Mouse (Mus musculus): ENCODE results near the gene Plscr2. TPM values are rescaled to one million over a fixed set of nuclear protein-coding genes. Genes with fewer than 3 reads are reported as not detected.
A peak's percentile ranks its signal among the peaks of the same experiment; 100 is the strongest.

The Plscr2 gene
- polyA plus RNA-seq, 1 experiment: 7.1 TPM

GRCm38 (mm10) chr9:92234901-92235458, 40.4 kb upstream of the Plscr2 start:
- Histone ChIP-seq H3K27me3 (ENCODE audit: control insufficient read depth, insufficient read depth, insufficient read length) (no peaks in the 10 kb centered on the region), H3K4me3 (ENCODE audit: insufficient read depth, poor library complexity, severe bottlenecking) (no peak overlapping the region), H3K36me3 (ENCODE audit: control insufficient read depth, insufficient read depth) (no peaks in the 10 kb centered on the region), H3K79me3 (ENCODE audit: low read depth) (no peaks in the 10 kb centered on the region), H3ac (ENCODE audit: control insufficient read depth, insufficient read length, low read depth) (no peak overlapping the region), H3K79me2 (ENCODE audit: control insufficient read depth, insufficient read depth) (no peaks in the 10 kb centered on the region)
- TF ChIP-seq CEBPB (IDR thresholded peaks at IDR 0.05; ENCODE audit: low read depth): no peak
- no peak for TF ChIP-seq USF1 (IDR thresholded peaks at IDR 0.05; ENCODE audit: low read depth)
- TF ChIP-seq MYOD1 (IDR thresholded peaks at IDR 0.05; ENCODE audit: control insufficient read depth, insufficient read length, low read depth): no peak
- no peak for TF ChIP-seq FOSL1 (IDR thresholded peaks at IDR 0.05; ENCODE audit: insufficient read depth, low read length, poor library complexity, severe bottlenecking)
- TF ChIP-seq MYOG (IDR thresholded peaks at IDR 0.05; ENCODE audit: control insufficient read depth, extremely low read depth, insufficient read length): no peak
- no peak for TF ChIP-seq CTCF (IDR thresholded peaks at IDR 0.05; ENCODE audit: control insufficient read depth, insufficient read depth, insufficient read length)
- no peak for TF ChIP-seq MAX (IDR thresholded peaks at IDR 0.05)

DNA sequence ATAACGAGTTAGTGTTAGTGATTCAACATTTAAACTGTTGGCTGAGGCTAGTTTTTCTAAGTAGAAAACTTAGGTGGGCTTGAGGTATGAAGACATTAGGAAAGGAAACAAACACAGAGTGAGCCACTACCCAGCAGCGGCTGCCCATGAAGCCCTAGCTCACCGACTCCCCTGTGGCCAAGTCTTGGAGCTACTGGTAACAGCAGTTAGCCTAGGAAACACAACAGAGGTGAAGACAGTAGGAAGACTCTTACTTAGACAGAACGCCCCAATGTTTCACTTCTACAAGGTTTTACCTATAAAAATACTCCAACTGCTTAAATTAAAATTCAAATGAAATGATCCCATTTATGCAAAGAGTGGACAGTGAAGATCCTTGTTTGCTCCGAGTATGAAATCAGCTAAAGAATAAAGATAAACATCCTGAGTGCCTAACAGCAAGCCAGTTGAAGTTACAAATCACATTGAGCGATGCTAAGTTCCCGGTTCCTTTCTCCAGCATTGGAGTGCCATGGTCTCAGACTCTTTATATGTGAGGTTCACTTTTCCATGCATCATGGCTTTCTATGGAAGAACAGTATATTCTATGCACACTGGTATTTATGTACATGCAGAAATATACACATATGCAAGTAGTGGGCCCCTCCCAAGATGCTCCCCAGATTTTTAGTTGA, 26.5 kb upstream of the Plscr2 start:
- H3K27me3 ChIP-seq (ENCODE audit: control insufficient read depth, insufficient read depth, insufficient read length): no peaks in the 10 kb centered on the region
- H3K4me3 ChIP-seq (ENCODE audit: insufficient read depth, poor library complexity, severe bottlenecking): no peak overlapping the region
- H3K36me3 ChIP-seq (ENCODE audit: control insufficient read depth, insufficient read depth): peaks cover 4% of the 10 kb centered on the region
- no peak overlapping the region for H3ac ChIP-seq (ENCODE audit: control insufficient read depth, insufficient read length, low read depth)
- H3K79me2 ChIP-seq (ENCODE audit: control insufficient read depth, insufficient read depth): peaks cover 36% of the 10 kb centered on the region
- peaks cover 34% of the 10 kb centered on the region for H3K79me3 ChIP-seq (ENCODE audit: low read depth)
- no peak for TF ChIP-seq MAX (IDR thresholded peaks at IDR 0.05)
- no peak for TF ChIP-seq CEBPB (IDR thresholded peaks at IDR 0.05; ENCODE audit: low read depth)
- TF ChIP-seq CTCF (IDR thresholded peaks at IDR 0.05; ENCODE audit: control insufficient read depth, insufficient read depth, insufficient read length): no peak
- TF ChIP-seq FOSL1 (IDR thresholded peaks at IDR 0.05; ENCODE audit: insufficient read depth, low read length, poor library complexity, severe bottlenecking): no peak

DNA sequence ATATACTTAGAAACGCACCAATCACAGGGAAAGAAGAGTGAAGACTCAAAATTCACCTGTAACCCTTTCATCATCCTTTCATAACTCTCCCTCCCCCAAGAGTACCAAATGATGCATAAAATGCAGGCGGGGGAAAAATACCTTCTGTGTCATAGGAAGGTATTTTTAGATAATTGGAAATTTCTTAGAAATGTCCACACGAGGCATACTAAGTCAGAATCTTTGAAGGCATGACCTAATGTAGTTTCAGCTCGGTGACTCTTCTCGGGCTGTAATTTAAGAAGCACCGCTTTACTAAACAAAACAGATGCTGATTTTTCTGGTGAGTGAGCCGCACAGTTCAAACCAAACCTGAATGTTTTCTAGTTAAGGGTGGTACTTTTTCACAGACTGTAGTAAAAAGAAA, 26.0 kb upstream of the Plscr2 start, which contains the start of gene Plscr1:
Gene Plscr1, plus strand, starts transcription at position 304 of the 406 bp plus-strand sequence.
- peak within 1 kb of the TSS; percentile 86 for H3ac ChIP-seq (ENCODE audit: control insufficient read depth, insufficient read length, low read depth)
- TF ChIP-seq MYOD1 (IDR thresholded peaks at IDR 0.05; ENCODE audit: control insufficient read depth, insufficient read length, low read depth) (no peak), MYOG (IDR thresholded peaks at IDR 0.05; ENCODE audit: control insufficient read depth, extremely low read depth, insufficient read length) (no peak), FOSL1 (IDR thresholded peaks at IDR 0.05; ENCODE audit: insufficient read depth, low read length, poor library complexity, severe bottlenecking) (no peak), CEBPB (IDR thresholded peaks at IDR 0.05; ENCODE audit: low read depth) (no peak), MAX (IDR thresholded peaks at IDR 0.05) (no peak), CTCF (IDR thresholded peaks at IDR 0.05; ENCODE audit: control insufficient read depth, insufficient read depth, insufficient read length) (no peak), USF1 (IDR thresholded peaks at IDR 0.05; ENCODE audit: low read depth) (no peak)
- H3K27me3 ChIP-seq (ENCODE audit: control insufficient read depth, insufficient read depth, insufficient read length): no peaks in the 10 kb centered on the region
- peaks cover 41% of the 10 kb centered on the region for H3K79me2 ChIP-seq (ENCODE audit: control insufficient read depth, insufficient read depth)
- H3K79me3 ChIP-seq (ENCODE audit: low read depth): peaks cover 39% of the 10 kb centered on the region
- peak within 1 kb of the TSS; percentile 63 for H3K4me3 ChIP-seq (ENCODE audit: insufficient read depth, poor library complexity, severe bottlenecking)
- H3K36me3 ChIP-seq (ENCODE audit: control insufficient read depth, insufficient read depth): peaks cover 4% of the 10 kb centered on the region

DNA sequence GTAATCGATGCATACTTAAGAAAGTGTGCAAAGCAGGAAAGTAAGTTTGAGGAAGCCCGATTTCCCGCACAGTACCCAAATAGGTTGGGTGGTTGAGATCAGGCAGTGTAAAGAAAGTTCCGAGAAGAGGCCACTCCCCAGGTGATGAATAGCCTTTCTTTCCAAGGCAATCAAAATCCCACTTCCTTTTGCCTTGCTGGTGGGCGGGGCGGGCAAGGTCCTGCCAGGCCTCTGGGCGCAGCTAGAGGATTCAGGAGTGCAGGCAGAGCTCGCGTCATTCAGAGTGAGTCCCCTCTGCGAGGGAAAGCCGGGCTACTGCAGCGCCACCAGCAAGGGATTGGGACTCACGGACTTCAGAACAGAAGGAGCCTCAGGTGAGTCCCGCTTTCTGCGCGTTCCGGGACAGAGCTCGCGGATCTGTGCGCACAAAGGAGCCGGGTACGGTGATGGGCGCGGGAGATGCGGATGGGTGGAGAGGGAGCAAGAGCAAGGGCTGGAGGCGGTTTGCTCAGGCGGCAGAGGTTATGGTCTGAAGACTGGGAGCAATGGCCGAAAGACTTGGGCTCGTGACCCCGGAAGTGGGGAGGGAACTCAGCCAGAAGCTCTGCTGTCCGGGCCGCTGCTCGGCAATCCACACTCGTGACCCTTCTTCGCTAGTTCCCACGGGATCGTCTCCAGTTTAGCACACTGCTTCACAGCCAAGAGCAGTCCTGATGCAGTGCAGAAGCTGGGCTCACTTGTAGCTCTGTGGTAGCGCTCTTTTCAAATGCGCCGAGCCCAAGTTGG, 25.2 kb upstream of the Plscr2 start:
- Histone ChIP-seq H3K79me3 (ENCODE audit: low read depth) (peaks cover 44% of the 10 kb centered on the region), H3K36me3 (ENCODE audit: control insufficient read depth, insufficient read depth) (peaks cover 4% of the 10 kb centered on the region)
- TF ChIP-seq FOSL1 (IDR thresholded peaks at IDR 0.05; ENCODE audit: insufficient read depth, low read length, poor library complexity, severe bottlenecking): no peak
- TF ChIP-seq USF1 (IDR thresholded peaks at IDR 0.05; ENCODE audit: low read depth): peak; percentile 46
- TF ChIP-seq MAX (IDR thresholded peaks at IDR 0.05): no peak

DNA sequence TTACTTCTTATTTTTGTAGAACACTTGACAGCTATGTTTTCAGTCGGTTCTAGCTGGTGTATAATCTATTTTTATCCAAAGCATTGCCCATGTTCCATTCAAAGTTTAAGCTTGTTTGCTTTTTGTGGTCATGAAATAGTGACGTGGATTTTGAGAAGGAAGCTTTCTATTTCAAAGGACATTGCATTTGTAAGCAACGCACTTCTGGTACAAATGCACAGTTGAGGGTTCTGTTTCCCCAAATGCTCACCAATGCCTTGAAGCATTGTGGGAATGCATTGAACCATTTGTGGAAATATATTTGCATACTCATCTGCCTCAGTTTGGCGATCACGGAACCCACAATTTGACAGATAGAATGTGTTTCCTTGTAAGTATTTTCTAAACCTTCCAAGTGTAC, 22.7 kb upstream of the Plscr2 start:
- TF ChIP-seq MYOG (IDR thresholded peaks at IDR 0.05; ENCODE audit: control insufficient read depth, extremely low read depth, insufficient read length) (no peak), MAX (IDR thresholded peaks at IDR 0.05) (no peak), CTCF (IDR thresholded peaks at IDR 0.05; ENCODE audit: control insufficient read depth, insufficient read depth, insufficient read length) (no peak), FOSL1 (IDR thresholded peaks at IDR 0.05; ENCODE audit: insufficient read depth, low read length, poor library complexity, severe bottlenecking) (no peak), USF1 (IDR thresholded peaks at IDR 0.05; ENCODE audit: low read depth) (no peak), MYOD1 (IDR thresholded peaks at IDR 0.05; ENCODE audit: control insufficient read depth, insufficient read length, low read depth) (no peak), CEBPB (IDR thresholded peaks at IDR 0.05; ENCODE audit: low read depth) (no peak)
- Histone ChIP-seq H3ac (ENCODE audit: control insufficient read depth, insufficient read length, low read depth) (no peak overlapping the region), H3K79me2 (ENCODE audit: control insufficient read depth, insufficient read depth) (peaks cover 74% of the 10 kb centered on the region), H3K4me3 (ENCODE audit: insufficient read depth, poor library complexity, severe bottlenecking) (no peak overlapping the region), H3K36me3 (ENCODE audit: control insufficient read depth, insufficient read depth) (peaks cover 4% of the 10 kb centered on the region), H3K79me3 (ENCODE audit: low read depth) (peaks cover 57% of the 10 kb centered on the region), H3K27me3 (ENCODE audit: control insufficient read depth, insufficient read depth, insufficient read length) (no peaks in the 10 kb centered on the region)

More for the DNA sequence above, 25.2 kb upstream of the Plscr2 start:
- H3K4me3 ChIP-seq (ENCODE audit: insufficient read depth, poor library complexity, severe bottlenecking): peak overlapping the region; percentile 63
- no peaks in the 10 kb centered on the region for H3K27me3 ChIP-seq (ENCODE audit: control insufficient read depth, insufficient read depth, insufficient read length)
- H3K79me2 ChIP-seq (ENCODE audit: control insufficient read depth, insufficient read depth): peaks cover 49% of the 10 kb centered on the region
- H3ac ChIP-seq (ENCODE audit: control insufficient read depth, insufficient read length, low read depth): peak overlapping the region; percentile 86
